Mouse (Mus musculus) layer of hippocampus, postnatal 25 days (tissue): ENCODE results near the gene Tollip. TPM values are rescaled to one million over a fixed set of nuclear protein-coding genes. Genes with fewer than 3 reads are reported as not detected.

Experiments
- total RNA-seq, 2 experiments: library from RNA; stranded (reverse); gene quantifications; 2 replicates each; pipeline ENCODE4 v1.2.3; 2021

Tollip gene
- total RNA-seq, 2 experiments from 2014 or later, result 126 to 131 TPM

Other genes starting within 250 kb of the Tollip start
- under 1 TPM; 0.20 to 0.54 TPM for gene Muc2, start 228.2 kb downstream of the Tollip start, total RNA-seq
- not detected for gene Muc5ac, start 129.5 kb downstream of the Tollip start, total RNA-seq
- not detected for gene Muc5b, start 79.4 kb downstream of the Tollip start, total RNA-seq
- gene Brsk2, start 31.2 kb upstream of the Tollip start, total RNA-seq, result 100 to 1,000 TPM; 170 to 190 TPM
- 10 to 100 TPM; 27.0 to 29.1 TPM for gene Mob2, start 142.6 kb upstream of the Tollip start, total RNA-seq
- 100 to 1,000 TPM; 127 to 139 TPM for gene Dusp8, start 177.3 kb upstream of the Tollip start, total RNA-seq
- gene Gm45618, start 202.2 kb upstream of the Tollip start, total RNA-seq, result not detected
- not detected for gene Gm39115, start 217.5 kb upstream of the Tollip start, total RNA-seq
- gene Gm45337, start 226.1 kb upstream of the Tollip start, total RNA-seq, result not detected
- gene Gm29735, start 238.6 kb upstream of the Tollip start, total RNA-seq, result not detected
- gene Gm4553, start 247.2 kb upstream of the Tollip start, total RNA-seq, result not detected